Mouse (Mus musculus) thymus, postnatal 4 days (tissue): ENCODE data around the gene St5.
A peak's percentile ranks its signal among the peaks of the same experiment; 100 is the strongest.

Experiments used
- DNase-seq: peaks from one replicate; pipeline ENCODE4 v3.0.0; 2021

The St5 gene

DNA sequence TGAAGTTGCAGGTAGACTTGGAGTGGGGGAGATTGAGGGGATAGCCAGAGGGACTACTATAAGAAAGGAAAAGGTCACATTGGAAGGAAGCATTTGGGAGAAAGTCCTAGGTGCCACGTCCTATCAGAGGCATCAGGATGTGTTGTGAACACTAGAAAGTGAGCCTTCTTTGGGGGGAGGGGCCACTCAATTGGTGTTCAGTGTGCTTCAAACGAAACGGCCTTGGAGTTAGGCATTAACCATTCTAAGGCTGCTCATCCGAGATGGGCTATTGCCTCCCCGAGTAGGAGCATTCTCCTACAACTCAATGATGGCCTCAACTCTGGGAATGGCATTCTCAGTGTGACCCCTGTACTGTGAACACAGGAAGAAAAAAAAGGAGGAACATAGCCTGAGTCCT lies 140.7 kb downstream of the St5 start:
- DNase-seq: peak; percentile 11

DNA sequence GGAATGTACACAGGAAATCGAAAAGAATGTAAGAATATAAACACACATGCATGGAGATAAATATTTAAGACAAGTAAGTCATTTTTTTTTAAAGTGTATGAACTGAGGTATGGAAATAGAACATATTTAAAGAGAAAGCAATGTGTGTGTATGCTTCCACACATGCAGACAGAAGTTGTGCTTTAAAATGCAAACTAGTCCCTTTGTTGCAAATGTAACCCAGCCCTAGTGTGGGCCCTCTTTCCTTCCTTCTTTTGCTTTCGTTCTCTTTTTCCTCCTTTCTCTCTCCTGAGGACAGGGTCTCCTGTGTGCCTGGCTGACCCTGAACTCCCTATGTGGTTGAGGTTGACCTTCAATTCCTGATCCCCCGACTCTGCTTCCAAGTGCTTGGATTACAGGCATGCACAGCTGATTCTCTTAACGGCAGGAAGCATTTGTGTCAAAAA lies 141.2 kb downstream of the St5 start:
- no peak for DNase-seq

DNA sequence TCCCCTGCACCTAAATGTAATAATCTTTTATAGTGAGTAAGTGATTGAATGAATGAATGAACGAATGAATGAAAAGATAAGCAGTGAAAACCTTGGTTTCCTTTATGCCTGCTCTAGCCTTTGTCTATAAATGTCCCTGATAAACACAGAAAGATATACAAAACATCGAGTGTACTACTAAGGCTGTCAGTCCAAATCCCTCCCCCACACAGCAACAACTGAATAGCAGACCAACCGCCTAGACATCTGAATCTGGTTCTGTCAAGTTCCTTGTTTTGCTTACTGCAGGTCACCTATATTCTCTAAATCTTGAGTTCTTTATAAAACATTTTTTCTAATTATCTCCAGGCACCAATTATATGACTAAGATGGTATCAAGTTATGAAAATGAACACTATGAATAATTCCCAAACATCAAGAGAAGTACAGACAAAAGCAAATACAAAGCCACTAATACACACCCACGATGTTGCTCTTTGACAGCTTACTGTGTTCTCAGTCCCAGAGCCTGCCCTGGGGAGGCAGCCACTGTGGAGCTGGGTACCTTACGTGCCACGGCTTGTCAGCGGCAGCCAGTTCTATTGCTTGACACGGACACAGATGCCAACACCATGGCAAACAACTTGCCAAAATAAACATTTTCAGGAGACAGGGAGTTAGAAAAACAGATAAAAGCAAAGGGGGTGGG lies 141.8 kb downstream of the St5 start:
- DNase-seq: no peak

DNA sequence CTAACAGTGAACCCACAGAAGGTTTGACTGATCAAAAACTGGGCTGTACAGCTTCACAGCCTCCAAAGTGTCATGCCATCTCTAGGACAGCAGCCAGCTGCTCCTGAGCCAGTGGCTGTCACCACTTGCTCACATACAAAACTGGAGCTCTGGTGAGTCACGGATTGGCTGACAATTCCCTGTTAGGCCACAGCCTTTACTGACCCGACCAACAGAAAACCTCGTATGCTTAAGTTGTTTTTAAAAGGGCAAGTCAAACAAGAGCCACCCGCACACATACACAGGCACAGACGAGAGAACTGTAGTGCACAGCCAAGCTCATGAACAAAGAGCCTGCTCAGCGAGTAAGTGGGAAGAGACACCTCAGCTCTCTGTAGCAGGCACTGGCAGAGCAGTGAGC lies 143.9 kb downstream of the St5 start:
- no peak for DNase-seq

DNA sequence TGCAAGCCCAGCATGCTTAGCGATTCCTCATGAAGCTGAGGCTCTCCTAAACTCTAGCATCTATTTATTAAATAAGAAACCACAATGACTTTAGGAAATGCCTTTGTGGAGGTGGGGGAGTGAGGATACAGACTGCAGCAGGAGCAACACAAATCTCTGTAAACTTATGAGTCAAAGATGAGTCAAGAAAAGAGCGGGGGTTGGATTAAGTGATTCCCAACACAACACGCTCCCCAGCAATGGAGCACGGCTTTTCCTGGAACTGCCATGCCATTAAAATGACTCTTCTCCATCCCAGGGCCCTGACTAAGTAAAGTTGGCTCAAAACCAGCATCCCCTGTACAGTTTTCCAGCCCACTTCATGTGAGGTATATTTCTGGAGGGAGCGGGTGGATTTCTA lies 156.7 kb downstream of the St5 start:
- DNase-seq: no peak

DNA sequence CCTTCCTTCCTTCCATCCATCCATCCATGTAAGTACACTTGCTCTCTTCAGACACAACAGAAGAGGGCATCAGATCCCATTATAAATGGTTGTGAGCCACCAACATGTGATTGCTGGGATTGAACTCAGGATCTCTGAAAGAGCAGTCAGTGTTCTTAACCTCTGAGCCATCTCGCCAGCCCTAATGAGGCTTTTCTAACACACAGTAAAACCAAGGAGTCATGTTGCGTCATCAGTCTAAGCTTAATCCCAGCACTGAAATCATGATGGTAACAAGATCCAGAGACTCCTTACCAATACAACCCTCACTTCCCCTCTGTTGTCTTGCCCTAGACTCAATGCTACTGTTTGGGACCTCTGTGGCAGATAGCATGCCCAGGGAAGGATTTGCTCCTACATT lies 157.2 kb downstream of the St5 start:
- DNase-seq: no peak

DNA sequence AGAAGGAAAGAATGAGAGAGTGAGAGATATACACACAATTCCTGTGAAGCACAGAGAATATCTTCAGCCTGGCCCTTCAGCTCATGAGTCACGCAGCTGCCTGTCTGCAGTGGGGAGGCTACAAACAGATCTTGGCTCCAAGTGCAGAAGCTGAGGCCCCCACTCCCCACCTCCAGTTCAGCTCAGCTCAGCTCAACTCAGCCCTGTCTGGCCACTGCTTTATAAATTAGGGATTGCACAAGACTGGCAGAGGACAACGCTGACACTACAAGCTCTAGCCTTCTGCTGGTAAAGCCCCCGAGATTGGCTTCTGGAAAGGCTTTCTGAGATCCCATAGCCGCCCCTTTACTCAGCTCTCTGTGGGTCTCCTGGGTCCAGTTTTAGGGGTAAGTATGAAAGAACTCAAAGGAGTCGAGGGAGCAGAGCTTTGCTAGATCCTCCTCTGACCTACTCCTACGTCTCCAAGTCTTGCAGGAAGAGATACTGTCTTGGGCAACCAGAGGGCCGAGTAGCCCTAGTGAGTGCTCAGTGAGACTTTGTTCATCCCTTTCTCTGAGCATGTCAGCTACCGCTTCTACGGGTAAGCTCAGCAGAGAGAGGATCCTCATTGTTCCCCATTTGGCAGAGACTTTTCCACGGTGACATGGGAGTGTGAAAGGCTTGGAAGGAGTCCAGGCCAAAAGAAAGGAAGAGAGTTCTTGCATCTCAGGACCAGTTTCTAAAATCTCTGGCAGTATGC lies 158.0 kb downstream of the St5 start:
- DNase-seq: no peak

DNA sequence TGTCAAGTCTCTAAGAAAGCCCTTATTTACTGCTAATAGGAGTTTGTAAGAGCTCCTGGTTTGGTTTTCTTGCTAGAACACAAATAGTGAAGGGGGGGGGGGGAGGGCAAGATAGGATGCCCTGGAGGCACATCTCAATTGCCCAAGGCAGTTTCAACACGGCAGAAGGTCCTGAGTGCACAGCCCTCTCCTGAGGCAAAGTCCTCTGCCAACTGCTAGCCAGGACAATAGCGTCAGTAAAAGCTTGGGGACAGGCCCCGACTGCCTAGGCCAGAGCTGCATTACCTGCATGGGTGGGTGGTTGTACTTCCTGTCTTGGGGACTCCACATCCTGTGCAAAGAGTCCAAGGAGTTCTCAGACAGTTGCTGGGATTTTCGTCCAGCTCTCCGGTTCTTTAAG lies 158.6 kb downstream of the St5 start:
- no peak for DNase-seq

DNA sequence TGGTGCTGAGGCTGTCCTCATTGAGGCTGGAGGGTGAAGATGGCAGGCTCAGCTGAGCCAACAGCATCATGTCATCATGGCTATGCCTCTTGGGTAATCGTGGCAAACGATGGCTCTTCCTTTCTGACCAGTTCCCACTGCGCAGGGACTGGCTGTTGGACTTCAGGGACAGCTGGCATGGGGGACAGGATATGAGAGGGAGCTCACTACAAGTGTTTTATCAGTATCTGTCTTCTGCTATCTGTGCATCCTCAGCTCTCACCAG lies 161.1 kb downstream of the St5 start:
- DNase-seq: no peak

DNA sequence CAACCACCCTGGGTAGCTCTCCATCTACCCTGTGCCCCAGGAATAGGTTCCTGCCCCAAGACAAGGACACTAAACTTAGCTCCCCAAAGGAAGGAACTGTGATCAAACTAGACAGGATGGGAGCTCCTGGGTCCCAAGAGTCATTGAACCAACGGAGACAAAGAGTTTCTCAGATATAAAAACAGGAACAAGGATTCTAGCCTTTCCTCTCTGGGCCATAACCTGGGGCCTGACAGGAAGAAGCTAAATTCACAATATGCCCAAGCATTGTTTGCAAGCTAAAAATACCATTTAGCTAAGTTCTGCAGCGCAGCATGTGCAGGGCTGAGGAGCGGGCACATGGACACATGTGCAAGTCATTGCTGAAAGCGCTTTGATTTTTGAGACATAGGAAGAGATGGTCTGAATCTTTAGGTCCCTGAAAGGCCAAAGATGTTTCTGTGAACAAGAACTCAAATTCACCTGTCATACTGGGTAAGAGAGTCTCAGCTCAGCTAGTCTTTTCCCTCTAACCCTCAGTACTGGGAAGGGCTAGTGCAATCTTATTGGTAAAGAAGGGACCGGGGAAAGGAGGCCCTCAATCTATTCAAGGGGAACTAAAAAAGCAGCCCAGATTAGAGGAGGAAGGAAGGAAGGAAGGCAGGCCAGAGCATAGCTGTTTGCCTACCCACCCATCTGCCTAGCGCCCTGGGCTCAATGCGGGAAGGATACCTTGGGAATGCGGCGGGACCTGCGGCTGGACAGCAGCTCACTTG lies 161.6 kb downstream of the St5 start:
- no peak for DNase-seq

DNA sequence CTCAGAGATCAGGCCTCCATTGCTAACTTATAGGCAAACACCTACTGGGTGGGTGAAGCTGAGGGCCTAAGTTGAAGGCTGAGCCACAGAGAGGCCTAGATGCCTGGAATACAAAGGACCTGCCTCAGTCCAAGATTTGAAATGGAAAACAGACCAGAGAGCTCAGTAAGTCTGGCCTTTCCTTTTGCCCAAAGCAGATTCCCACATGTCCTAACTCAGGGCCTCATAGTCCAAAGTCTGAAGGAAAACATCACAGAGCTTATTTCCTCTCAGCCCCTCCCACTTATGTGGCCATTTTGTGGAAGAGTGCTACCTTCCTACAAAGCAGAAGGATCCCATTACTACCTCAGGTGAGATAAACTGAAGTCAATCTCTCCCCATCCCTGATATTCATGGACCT lies 162.5 kb downstream of the St5 start:
- DNase-seq: no peak

DNA sequence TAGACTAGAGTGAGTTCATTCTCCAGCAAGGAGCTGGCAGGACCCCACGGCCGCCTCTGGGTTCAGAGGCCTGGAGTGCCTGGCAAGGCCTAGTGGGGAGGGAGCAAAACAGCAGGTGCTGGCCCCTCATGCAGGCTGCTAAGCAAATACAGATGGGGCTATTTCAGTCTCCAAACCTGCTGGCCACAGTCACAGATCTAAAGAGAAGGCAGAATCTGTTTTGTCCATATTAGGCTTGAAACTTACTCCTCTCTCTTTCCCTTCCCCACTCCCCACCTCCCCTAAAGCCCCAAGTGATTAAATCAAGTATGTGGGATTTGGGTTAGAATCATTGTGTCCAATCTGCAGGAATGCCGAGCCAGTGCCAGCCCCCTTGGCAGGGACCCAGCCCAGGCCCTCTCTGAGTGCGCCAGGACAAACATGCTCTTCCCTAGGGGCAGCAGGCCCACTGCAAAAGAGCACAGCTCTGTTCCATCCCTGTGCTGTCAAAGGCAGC lies 166.9 kb downstream of the St5 start:
- DNase-seq: no peak

DNA sequence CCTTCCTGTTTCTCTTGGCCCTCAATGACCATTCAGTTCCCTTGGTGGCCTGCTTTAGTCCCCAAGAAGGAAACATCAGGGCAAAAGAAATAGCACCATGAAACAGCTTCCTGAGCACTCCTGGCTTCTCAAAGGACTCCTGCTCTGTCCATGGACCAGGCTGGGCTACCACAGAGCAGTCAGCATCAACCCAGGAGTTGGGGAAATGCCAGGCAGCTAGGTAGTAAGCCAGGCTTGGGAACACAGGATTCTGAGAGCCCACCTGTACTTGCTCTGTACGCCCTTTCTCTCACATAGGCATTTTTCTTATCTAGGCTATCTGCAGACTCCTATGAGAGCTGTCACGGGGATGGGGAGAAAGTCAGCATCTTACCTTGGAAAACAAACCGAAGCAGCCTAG lies 168.5 kb downstream of the St5 start:
- no peak for DNase-seq

DNA sequence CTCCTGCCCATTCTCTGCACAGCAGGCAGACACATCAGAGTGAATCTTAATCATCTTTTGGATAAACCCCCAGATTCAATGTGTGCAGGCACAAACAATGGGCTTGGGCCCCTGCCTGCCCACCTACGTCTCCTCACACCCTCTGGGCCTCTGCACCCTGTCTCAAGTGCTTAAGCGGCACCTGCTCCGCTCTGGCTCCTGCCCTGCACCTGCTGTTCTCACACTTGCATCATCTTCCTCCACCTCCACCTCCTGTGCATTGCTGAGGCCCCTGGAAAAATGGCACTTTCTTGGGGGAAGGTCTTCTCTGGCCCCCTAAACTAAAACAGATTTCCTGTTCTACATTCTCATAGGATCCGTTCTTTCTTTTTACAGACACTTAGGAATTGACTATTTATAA lies 169.5 kb downstream of the St5 start:
- no peak for DNase-seq

DNA sequence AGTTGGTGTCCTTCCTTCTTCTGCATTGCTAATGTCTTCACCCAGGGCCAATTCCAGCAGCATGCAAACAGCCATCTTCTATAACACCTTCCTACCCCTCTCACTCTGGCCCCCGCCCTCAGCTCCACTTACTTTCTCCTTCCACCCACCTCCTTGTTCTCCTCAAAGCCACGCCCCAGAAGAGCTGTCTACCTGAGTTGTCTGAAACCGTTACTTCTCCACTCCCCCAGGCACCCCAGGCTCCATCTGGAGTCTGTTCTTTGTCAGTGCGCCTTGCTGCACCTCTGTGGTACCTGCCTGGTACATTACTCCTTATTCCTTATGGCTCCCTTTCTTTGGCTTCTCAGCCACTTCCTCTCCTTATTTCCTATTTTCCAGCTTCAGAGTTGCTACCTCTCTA lies 170.3 kb downstream of the St5 start:
- DNase-seq: peak; percentile 31

DNA sequence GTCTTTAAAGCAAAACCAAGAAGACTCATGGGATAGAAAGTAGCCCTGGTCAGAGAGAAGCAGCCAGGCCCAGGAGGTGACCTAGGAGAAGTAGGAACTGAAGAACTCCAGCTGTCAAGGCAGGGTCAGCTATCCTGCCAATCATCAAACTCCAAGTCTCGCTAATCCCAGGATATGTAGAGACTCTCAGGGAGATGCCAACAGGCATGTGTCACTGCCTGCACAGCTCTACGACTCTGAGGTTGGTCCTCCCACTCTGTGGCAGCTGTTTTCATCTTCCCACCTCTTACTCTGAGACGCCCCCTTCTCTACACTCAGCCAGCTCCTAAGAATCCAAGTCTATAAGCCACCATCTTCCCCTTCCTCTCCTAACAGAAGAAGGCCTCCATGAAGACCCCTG lies 170.7 kb downstream of the St5 start:
- DNase-seq: no peak

DNA sequence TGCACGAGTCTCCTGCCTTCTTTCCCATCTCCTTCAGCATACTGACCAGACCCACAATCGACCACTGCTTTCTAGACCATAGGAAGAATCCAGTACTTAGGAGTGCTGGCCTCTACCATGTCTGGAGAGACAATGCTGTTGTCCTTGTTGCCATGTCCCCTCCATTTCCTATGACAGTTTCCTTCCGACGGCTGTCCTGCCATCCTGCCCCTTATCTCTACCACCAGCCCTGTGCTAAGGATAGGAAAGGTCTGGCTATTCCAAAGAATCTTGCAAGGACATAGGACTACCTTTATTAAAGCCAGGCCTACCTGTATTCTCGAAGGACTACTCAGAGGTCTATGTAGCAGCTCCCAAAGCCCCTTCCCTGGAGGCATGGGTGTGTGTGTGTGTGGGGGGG lies 171.9 kb downstream of the St5 start:
- DNase-seq: no peak

DNA sequence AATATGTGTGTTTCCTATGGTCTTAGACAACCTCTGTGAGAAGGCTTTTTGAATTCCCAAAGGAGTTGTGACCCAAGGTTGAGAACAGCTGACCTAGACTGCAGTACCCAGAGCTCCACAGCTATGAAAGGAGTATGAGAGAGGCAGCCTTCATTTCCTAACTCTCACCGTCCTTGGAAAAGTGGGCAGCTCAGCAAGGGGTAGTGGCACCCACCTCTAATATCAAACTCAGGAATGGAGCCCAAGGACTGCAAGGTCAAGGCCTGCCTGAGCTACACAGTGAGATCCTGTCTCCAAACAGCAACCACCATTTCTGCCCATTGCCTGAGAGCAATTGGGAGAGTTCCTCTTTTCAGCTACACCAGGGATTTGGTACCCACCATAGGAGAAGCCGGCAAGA lies 173.7 kb downstream of the St5 start:
- DNase-seq: no peak

DNA sequence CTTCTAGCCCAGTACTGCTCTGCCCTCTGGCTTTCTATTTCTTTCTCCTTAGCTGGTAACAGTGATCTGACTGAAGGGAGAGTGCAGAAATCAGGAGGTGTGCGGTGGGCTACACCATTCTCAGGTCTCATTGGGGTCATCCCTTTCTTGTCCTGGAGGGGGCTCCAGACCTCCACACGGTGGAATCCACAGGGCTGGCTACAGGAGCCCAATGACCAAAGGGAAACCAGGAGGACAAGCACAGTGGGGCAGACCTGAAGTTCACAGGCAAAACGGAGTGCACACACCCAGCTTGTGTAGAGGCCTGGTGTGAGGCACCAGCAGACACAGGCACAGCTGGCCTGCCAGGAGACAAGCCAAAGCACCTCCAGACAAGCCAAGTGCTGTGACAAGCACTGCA lies 175.0 kb downstream of the St5 start:
- DNase-seq: peak; percentile 41

DNA sequence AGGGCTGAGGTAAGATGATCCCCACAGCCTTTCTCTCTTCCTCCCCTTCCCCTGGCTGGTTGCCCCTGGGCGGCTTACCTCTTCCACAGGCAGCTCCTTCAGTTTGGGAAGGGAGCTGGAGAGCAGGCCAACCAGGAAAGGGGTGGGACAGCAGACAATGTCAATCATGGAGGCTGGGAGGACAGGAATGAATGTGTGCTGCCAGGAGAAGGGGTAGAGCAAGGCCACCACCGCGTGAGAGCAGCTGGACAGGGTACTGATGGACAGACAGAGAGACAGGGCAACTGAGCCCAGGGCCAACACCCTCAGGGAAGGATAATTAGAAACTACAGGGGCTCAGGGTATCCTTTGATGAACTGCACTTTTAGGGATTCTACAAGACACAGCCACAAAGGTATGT lies 175.9 kb downstream of the St5 start:
- no peak for DNase-seq

DNA sequence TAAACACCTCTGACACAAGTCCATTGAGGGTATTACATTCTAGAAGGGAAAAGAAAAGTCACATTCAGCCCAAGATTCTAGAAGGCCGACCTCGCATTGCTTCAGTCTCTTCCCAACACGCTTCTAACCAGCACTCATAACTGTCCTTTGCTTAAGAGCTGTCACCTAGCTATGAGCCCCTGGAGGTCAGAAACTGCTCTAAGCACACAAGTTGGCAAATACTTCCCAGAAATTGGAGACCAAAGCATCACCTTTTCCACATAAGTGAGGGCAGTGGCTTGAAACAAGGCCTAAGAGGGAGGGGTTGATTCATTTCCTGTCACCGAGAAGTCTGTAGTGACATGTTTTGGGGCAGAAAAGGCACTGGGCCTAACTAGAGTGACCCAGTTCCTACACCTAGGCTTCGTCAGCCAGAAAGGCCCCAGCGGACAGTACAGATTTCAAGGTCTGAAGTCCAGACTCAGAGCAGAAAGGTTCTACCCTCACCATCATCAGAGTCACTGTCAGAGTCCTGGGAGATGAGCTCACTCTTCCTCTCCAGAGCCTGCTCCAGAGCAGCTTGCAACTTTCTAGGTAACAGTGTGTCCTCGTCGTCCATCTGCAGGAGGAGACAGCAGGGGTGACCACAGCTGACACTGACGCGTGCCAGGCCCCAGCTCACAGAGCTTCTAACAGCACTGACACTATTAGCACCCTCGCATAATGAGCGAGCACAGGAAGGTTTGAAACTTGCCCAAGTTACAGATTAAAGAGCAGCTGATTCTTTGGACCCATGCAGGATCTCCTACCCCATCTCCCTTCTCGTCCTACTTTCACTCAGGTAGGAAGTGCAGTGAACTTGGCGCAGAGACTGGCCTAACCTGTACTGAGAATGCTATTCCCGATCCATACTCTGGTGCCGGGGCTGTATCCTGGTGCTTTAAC lies 177.4 kb downstream of the St5 start:
- no peak for DNase-seq

DNA sequence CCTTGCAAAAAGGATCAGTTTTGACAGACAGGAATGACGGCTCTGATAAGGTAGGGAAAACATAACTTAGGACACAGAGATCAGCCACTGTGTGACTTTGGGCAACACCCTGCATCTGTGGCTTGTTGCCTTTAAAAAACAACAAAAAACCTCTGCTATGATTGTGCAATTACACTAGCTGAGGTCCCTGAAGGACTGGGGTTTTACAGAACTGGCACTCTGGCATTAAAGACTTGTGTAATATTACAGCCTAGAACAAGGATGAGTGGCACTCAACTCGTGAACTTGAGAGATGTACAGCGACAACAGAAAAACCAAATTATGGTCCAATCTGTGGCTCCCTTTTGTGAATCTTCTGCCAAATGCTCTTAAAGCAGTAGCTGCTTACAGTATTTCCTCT lies 178.6 kb downstream of the St5 start:
- DNase-seq: no peak

DNA sequence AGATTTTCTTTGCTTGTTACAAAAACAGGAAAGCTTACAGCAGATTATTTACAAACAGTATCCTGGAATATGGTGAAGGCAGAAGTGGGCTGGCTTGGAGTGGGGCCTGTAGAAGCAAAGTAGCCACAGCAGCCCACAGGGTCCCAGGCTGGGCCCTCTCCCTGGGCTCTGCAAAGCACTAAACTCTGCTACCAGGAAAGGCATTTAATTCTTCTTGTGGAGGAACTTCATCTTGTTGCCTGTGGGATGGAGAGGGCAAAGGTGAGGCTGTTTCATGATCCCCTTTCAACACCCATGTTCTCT lies 179.0 kb downstream of the St5 start:
- DNase-seq: no peak
